Mouse (Mus musculus) mesoderm, embryonic 11.5 days (tissue): Measurements from ENCODE around the gene Prnp.

Experiments
- DNase-seq: peaks from one replicate; pipeline ENCODE4 v3.0.0-alpha.2; 2012; ENCODE audit warnings: low read depth, low spot score

Prnp gene

DNA sequence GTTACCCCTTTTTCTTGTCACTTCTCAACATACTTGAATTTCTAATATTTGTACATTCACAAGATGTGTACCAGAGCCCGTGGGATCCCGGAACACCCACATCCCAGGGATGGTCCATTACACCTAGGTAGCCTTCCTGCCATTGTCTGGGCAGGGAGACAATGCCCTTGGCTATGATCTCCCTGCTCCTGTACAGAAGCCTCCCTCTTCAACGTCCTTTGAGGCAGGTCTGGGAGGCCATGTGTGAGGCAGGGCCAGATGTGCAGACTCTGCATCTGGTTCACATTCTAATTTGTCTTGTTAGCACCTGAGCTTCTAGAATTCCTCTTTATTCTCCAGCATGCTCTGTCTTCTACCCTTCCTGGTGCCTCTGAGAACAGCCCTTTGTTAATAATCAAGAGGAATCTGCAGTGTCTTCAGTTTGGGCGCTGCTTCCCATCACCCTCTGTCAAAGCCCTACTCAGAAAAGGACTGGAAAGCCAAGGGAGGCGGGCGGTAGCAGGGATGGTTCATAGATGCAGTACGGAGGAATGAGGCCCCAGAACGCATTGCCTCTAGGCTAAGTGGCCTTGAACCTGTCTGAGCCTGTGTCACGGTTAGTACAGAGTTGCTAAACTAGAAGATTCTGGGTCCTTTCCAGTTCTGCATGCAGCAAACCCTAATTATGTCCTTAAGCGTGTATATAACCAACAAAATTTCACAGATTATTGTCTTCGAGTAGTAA, 39.4 kb downstream of the Prnp start:
- DNase-seq: no peak

DNA sequence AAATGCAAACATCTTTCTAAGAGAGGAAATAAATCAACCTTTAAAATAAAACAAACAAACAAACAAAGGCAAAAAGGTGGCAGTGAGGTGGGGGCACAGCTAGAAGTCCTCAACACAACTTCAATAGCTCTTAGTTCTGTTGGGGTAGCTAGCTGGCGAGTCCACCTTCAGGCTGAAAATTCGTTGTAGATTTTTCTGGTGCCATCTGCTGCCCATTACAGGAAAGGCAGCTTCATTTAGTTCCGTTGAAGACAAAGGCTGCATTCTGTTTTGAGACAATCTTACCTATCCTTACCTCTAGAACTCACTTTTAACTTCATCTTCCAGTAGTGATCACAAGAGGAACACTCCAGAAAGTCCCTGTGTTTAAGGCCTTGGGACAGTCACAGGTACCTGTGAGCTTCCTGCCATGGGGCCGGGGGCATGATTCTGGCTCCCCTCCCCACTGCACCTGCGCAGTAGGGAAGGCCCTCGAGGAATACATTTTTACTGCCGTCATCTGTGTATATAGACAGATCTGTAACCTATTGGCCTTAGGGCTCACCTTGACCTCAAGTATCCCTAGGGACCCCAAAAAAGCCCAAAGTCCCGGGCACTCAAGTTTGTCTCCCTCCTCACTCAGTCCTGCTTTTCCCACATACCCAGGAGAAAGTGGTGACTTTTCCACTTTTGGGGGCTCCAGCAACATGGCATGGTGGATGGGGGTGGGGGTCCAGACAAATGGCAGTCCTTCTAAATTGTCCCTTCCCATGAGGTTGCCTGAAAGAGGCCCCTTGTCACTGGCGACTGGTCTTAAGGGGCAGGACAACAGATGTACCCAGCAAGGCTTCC, 40.3 kb downstream of the Prnp start:
- peak; percentile 60 for DNase-seq

- no peak for DNase-seq
Observed at GRCm38 (mm10) chr2:131950598-131951095, 40.9 kb downstream of the Prnp start, which contains the start of gene Prnd. TSS of gene Prnd (plus strand) at chr2:131950861.

GRCm38 (mm10) chr2:131952456-131952855, 42.7 kb downstream of the Prnp start:
- no peak for DNase-seq

DNA sequence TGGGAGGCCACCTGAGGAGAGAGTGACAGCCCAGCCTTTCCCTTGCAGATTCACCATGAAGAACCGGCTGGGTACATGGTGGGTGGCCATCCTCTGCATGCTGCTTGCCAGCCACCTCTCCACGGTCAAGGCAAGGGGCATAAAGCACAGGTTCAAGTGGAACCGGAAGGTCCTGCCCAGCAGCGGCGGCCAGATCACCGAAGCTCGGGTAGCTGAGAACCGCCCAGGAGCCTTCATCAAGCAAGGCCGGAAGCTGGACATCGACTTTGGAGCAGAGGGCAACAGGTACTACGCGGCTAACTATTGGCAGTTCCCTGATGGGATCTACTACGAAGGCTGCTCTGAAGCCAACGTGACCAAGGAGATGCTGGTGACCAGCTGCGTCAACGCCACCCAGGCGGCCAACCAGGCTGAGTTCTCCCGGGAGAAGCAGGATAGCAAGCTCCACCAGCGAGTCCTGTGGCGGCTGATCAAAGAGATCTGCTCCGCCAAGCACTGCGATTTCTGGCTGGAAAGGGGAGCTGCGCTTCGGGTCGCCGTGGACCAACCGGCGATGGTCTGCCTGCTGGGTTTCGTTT, 43.3 kb downstream of the Prnp start:
- peak; percentile 20 for DNase-seq

GRCm38 (mm10) chr2:131953711-131954110, 44.0 kb downstream of the Prnp start:
- no peak for DNase-seq

- DNase-seq: no peak
Observed at GRCm38 (mm10) chr2:131954835-131955234, 45.1 kb downstream of the Prnp start.

- peak; percentile 34 for DNase-seq
Observed at GRCm38 (mm10) chr2:131955264-131955663, 45.5 kb downstream of the Prnp start.

DNA sequence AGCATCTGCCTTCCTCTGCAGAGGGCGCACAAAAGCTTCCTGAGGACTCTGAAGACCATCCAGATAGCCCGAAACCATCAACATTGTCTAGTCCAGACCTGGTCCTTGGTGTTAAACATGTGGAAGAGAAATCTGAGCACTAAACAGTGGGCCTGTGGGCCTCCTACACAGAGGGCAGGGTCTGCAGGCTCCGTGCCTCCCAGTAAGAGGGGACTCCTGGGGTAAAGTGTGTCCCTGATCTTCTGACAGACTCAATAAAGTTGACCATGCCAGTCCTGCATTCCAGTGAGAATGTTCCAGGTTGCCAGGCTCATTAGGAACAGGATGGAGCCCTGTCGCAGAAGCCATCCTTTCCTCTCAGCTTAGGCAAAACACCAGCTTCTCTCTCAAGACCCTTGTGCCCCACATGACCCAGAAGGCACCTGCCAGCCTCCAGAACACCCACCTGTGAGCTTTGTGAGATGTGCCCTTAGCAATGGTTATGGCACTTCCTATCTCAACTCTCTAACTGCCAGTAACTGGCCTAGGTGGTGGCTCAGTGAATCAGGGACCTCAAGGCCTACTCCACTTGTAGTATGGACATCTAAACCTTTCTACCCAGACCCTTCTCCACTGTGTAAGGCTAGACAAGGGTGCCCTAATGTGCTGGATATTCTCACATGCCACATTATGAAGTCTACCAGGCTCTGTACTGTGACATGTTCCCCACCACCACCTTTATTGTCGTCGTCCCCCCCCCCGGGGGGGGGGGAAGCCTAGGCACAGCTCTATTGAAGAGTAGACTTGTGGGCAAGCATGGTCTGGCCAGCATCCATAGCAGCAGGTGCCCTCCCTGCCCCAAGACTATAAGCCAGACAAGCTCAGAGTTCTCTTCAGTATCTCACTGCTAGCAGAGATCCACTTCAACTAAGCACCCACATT, 46.9 kb downstream of the Prnp start:
- no peak for DNase-seq

GRCm38 (mm10) chr2:131957731-131958222, 48.0 kb downstream of the Prnp start:
- peak; percentile 47 for DNase-seq

- no peak for DNase-seq
Observed at GRCm38 (mm10) chr2:131961671-131962070, 51.9 kb downstream of the Prnp start.

- no peak for DNase-seq
Observed at GRCm38 (mm10) chr2:131970597-131970996, 60.9 kb downstream of the Prnp start.

DNA sequence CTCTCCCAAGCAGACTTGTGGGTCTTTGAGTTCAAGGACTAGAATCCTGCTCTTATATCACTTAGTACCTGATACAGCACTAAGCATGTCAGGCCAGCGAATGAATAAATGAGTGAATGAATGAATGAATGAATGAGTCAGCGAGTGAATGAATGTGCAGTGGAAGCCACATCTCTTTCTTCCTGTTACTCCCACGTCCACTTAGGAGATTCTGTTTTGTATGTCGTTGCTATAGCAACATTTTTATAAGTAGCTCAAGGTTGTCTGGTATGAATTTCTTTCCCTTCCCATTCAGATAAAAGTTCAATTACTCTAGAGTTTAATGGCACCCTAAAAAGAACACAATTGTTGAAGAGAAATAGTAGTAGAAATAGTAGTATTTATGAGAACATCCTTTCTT, 61.4 kb downstream of the Prnp start:
- DNase-seq: no peak

DNA sequence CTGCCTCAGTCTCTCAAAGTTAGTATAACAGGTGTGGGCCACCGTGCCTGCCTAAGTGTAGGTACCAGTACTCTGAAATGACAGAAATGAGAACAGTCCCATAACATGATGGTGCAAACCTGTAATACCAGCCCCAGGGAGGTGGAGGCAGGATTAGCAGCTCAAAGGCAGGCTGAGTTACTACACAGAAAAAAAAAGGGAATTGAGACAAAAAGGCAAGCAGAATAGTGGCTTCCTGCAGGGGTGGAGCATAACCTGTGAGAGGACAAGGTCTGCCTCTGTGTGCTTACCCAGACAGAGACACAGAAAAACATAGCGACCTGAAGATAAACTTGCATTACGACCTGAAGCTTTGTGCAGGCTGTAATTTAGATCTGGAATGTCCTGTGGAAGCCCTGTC, 66.9 kb downstream of the Prnp start:
- DNase-seq: no peak

DNA sequence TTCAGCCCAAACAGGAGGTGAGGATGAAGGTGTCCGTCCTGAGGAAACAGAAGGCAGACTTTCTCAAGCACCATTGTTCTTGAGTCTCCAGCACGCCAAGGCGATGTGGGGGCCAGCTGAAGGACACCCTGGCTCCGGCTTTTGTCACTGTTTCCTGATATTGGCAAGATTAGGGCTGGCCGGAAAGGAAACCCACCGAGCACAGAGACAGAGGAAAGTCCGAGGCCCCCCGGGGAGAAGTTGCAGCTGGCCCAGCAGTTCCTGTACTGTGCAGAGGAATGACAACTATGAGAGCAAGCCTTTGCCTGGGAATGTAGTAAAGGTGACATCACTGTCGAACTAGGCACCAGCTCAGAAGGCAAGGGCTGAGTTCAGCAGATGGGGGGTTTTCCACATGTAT, 71.1 kb downstream of the Prnp start:
- DNase-seq: peak; percentile 42

- peak; percentile 76 for DNase-seq
Observed at GRCm38 (mm10) chr2:131982546-131983196, 72.9 kb downstream of the Prnp start.

GRCm38 (mm10) chr2:131987950-131988349, 78.2 kb downstream of the Prnp start:
- no peak for DNase-seq
